Mouse (Mus musculus) large intestine, adult 2 months (tissue): ENCODE measurements around the gene Fbxw7. TPM values are rescaled to one million over a fixed set of nuclear protein-coding genes. Genes with fewer than 3 reads are reported as not detected.

Experiments
- DNase-seq: peaks from one replicate; pipeline ENCODE4 v3.0.0-alpha.2; 2012; ENCODE audit warnings: low read depth, low spot score
- WGBS: fragments of 180-500 bp; shearing (Covaris S2); methylation state at CpG from one replicate; pipeline ENCODE4 v1.1.7; 2018; 5-methylcytosine and 5-hydroxymethylcytosine counted together
- polyA plus RNA-seq: library from polyadenylated mRNA; depleted of rRNA; stranded (reverse); fragments of >200 nt; gene quantifications from 2 replicates; pipeline ENCODE4 v1.2.3, GENCODE M21; 2012; rRNA removed

The Fbxw7 gene
- polyA plus RNA-seq, 1 experiment, result 3.4 TPM

DNA sequence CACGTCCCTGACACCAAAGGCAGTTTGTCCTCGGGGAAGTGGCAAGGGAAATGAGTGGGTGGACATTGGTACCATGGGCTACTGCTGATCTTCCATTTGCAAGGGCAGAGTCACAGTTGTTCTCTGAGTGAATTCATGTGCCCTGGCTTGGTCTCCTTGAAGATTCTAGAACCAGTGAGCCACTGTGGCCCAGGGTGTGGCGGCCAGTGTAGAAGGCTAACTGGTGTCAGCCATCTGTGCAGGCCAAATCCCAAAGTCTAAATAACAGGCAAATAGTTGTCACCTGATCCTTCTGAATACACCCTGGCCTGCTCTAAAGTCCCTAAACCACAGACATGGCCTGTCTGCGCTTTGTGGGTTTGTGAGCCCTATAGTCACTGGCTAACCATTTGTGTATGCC lies 173.8 kb downstream of the Fbxw7 start:
- 93% methylated on average over 4 of the region's 4 CpGs for WGBS
- DNase-seq, result no peak

DNA sequence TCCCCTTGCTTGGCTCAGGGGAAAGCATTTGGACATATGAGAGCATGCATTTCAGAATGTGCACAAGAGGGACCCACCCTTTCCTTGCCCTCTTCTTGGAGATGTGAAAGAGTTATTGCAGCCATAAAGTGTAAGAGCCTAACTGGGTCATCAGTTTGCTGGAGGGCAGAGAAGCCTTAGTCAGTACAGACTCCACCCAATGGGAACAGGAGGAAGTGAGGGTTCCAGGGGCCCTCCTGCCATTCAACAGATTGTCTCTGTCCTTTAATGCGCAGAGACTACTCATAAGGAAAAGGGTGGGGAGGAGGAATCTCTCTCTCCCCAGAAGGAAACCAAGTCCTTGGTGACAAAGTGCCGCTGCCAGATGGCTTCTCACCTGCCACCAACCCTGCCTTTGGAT lies 190.2 kb downstream of the Fbxw7 start:
- peak; percentile 66 for DNase-seq
- 19% methylated on average over 2 of the region's 2 CpGs for WGBS

DNA sequence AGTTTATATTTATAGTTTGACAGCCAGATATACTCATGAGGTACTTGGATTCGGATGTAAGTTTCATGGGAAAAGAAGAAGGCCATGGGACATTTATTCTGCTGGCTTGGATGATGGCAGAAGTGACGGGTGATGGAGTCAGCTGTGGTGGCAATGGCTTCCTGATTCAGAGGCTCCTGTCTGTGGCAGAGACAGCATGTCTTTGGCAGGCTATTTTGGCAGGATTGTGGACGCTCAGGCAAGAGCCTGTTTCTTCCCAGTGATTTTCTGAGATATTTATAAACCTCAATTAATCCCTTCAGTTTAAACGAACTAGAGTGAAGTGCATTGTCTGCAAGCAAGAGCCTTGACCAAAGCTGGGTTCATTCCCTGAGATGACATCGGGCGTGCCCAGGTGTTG lies 197.8 kb downstream of the Fbxw7 start:
- DNase-seq, result no peak
- 81% methylated on average over 6 of the region's 6 CpGs for WGBS

DNA sequence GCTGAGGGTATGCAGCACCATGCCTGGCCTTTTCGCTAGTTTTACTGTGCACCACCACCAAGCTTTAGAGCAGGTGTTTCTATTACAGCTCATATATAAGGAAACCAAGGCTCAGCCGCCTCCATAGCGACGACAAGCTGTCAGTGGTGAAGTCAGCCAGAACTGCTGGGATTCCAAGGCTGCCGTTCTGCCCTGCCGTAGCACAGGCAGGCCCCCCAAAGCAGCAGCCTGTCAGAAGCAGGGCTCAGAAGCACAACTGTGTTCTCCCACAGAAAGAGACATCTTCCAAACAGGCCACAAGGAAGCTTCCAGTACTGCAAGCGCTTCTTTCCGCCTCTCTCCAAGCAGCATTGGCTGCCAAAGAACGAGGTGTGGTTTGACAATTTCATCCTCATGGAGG lies 200.6 kb downstream of the Fbxw7 start:
- WGBS, result 55% methylated on average over 9 of the region's 9 CpGs
- no peak for DNase-seq

DNA sequence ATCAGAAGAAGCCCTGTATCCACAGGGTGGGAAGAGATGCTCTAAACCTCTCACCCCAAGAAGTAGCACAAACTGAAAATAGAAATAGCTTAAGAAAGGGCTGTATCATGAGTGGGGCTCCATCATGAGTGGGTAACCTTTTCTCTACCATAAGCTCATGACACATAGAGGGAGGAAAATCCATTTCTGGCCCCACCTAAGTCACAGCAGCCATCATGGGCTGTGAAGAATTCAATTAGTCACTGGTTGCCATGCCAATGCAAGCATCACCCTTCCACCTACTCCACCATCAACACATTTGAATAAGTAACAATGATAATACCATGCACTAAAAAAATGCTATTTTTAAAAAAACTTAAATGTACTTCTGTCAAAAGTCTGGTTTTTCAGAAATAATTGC lies 205.1 kb downstream of the Fbxw7 start:
- DNase-seq, result no peak

DNA sequence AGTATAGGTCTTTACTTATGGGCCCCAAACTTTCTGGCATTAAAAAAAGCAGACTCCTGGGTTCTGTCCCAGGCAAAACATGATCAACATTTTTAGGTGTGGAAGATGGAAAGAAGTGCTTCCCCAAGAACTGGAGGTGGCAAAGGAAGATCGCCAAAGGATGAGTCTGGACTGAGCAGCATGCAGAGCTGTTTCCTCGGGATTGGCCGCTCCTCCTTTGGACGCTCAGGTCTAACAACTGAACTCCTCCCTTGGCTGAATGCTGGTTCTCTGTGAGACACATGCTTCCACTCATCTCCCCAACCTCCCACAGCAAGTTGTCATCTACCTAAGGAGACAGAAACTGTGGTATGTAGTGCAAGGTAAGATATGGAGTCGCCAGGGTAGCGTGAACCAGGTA lies 206.7 kb downstream of the Fbxw7 start:
- 93% methylated on average over 6 of the region's 6 CpGs for WGBS
- DNase-seq, result no peak

DNA sequence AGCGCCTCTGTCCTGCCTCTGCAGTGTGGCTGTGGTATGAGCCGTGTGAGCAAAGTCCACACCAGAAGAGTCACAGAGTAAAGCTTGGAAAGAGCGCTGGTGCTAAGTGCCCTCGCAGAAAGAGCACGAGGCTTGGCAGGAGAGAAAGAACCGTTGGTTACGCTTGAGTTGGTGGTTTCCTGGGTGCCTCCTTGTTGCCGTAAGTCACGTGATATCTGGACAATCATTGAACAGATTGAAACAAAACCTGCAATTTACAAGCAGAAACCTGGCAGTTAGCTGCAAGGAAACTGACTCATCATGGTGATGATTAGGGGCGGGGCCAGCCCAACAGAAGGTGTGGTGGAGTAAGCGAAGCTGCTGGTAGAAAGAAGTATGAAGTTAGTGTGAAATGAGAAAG lies 207.7 kb downstream of the Fbxw7 start:
- 29% methylated on average over 11 of the region's 11 CpGs for WGBS
- DNase-seq, result peak; percentile 94

DNA sequence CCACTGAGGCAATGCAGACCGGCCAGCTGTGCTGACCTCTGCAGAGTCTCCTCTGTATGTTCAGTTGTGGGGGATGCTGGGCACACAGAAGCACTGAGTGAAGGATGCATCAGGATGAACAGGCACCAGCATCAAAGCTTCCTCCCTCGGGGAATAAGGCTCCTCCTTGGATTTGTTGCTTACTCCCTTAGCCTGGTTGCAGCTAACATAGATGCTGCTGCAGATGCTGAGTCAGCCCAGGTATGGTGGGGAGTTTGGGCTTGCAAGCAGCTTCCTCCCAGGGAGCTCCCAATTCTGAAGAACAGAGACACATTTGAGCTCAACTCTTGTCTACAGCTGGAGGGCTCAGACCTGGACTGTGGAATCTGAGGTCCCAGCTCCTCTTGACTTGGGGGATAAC lies 209.2 kb downstream of the Fbxw7 start:
- 57% methylated on average over 2 of the region's 2 CpGs for WGBS

DNA sequence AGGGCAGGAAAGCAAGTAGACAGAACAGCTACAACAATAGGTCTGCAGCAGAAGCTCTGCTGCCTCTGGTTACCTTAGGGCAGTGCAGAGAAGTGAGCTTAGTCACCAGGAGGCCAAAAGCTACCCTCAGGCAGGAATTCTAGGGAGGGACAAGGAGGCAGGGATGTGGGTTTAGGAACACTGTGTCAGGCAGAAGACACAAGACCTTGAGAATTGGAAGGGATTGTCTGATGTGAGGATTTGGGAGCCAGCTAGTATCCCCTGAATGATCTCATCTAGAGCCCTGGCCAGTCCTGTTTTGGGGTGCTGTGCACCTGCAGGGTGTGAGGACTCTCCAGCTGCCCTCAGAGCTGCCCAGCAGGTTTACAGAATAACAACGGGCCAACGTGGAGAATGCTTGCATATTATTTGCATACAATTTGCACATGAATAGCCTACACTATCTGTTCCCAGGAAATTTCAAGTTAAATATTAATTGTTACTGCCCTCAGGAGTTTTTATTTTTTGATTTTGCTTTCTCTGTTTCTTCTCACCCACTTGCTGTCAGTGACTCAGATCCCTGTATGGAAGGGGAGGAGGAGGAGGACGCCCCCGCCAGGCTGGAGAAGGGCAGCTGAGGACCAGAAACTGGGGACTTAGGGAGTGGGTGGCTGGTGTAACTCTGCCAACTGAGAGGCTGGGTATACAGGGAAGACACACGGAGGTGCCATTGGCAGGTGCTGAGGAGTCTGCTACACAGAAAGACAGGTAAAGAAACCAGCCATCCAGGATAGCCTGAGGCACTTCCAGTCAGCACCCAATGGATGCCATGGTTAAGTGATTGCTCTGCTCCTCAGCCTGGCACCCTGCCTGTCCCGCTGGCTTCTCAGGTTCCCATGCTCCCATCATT lies 210.0 kb downstream of the Fbxw7 start:
- DNase-seq, result no peak
- 23% methylated on average over 6 of the region's 6 CpGs for WGBS

More for the DNA sequence above, 209.2 kb downstream of the Fbxw7 start:
- no peak for DNase-seq

Other genes starting within 250 kb of the Fbxw7 start
- 12.0 and 18.1 TPM in 2 replicates for gene Arfip1, start 232.6 kb upstream of the Fbxw7 start, polyA plus RNA-seq
- 0.07 TPM in 1 of 2 replicates, not detected in the other for gene Tigd4, start 221.7 kb upstream of the Fbxw7 start, polyA plus RNA-seq
- gene Tmem154, start 149.1 kb upstream of the Fbxw7 start, polyA plus RNA-seq, result 2.3 and 4.5 TPM in 2 replicates